Mouse (Mus musculus): ENCODE results near the gene Wbp2.
"Not testable (repeated sequence)": the region's sequence is repeated elsewhere in the genome, so short reads cannot be mapped to it uniquely, and the experiment has no call there.

Wbp2 gene

DNA sequence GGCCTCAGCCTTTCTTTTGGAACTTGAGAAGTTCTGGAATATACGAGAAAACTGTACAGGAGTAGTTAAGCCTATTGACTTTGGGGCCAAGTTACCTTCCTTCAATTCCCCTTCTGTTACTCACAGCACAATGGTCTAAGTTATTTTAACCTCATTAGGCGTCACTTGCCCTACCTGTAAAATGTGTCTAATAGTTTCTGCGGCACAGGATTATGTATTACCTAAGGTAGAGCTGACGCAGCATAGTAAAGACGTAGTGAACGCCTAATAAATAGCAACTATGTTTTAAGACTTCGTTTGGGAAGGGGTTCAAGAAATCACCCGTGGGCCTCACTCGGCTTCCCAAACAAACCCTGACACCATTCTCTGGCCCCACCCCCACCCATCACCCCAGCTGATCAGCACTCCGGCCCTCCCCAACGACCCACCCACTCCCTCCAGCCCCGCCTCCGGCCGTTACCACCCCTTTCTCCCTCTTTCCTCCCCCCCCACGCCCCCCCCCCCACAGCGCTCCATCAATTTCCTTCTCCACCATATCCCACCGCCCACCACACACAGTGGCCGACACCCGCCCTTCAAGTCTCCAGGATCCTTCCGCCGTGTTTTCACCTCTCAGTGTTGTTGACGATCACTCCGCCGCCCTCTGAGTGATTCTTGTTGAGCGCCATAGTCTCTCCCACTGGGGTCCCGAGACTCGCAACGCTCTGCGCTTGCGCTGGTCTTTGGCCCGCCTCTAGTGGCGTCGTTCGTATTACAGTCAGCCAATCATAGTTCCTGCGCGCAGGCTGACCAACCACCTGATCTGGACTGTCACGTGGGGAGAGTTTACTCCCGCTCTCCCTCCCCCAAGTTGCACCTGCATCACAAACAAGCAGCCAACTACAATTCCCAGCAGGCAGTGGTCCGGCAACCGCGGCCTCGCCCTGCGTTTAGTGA, at the start of gene Wbp2:
Gene Wbp2 (minus strand): TSS at position 738 of the 936 bp plus-strand sequence.
- peak; percentile 100 for DNase-seq (ENCODE audit: low read depth, low spot score)

DNA sequence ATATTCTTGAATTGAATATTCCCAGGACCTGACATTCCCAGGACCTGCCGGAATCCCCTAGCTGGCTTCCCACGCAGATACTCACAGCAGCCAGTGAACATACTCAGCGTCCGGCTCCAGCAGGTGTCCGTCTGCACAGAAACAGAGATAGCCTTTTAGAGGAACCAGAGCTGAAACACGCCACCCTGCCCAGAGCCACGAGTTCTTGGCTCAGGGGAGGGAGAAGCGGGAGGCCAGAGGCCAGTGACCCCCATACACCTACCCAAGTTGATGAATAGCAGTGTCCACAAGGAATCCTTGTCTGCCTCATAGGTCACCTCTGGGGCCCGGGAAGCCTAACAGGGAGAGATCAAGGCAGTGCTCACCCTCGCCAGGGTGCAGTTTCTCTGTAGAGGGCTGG, 47.4 kb upstream of the Wbp2 start:
- DNase-seq (ENCODE audit: low read depth, low spot score), result no peak

DNA sequence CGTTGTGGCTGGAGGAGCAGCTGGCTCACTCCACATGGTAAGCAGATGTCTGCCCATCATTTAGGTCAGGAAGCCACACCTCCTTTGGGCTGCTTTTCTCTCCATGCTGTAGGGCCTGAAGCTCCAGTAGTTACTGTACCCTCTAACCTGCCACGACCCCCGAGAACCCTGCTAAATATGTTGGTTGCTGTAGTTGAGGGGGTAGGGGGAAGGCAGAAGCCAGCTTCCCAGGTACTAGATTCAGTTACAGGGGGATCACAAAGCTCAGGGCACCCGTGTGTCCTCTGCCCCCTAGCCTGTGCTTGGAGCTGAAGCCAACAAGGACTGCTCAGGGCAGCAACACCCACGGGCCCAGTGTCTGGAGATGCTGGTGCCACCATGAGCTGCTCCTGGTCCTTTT, 46.7 kb upstream of the Wbp2 start:
- peak; percentile 63 for DNase-seq (ENCODE audit: low read depth, low spot score)

DNA sequence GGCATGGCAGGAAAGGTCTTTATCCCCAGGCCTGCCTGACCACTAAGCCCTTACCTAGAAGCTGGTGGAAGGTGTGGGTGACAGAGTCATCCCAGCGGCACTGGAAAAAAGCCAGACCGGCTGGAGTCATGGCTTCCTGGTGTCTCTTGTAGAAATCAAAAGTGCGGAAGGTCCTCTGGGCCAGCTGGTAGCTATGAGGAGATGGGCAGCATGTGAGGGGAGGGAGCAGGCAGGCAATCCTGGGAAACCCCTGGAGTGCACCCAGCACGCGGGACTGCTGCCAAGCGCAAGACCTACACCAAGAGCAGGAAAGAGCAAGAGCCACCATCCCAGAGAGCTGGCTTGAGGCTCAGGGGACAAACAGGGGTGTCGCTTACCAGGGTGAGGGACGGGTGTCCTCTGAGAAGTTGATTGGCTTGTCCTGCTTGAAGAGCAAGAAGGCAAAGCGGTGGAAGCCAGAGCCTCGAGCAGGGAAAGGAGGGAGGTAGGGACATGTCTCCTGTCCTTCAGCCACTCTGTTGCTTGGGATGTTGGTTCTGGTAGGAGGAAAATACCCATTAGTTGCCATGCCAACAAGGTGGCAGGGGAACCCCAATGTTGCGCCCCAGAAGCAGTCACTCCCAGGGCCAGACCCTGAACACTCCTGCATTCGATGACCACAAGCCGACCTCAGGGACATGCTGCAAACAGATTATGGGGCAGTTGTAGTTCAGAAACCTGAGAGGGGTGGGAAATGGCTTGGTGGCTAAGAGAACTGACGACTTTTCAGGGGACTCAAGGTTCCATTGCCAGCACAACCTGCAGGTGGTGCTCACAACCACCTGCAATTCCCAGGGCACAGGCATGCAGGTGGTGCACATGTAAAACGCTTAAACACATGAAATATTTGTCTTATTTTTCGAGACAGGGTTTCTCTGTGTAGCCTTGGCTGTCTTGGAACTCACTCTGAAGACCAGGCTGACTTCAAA, 45.9 kb upstream of the Wbp2 start:
- DNase-seq (ENCODE audit: low read depth, low spot score), result peak; percentile 41

DNA sequence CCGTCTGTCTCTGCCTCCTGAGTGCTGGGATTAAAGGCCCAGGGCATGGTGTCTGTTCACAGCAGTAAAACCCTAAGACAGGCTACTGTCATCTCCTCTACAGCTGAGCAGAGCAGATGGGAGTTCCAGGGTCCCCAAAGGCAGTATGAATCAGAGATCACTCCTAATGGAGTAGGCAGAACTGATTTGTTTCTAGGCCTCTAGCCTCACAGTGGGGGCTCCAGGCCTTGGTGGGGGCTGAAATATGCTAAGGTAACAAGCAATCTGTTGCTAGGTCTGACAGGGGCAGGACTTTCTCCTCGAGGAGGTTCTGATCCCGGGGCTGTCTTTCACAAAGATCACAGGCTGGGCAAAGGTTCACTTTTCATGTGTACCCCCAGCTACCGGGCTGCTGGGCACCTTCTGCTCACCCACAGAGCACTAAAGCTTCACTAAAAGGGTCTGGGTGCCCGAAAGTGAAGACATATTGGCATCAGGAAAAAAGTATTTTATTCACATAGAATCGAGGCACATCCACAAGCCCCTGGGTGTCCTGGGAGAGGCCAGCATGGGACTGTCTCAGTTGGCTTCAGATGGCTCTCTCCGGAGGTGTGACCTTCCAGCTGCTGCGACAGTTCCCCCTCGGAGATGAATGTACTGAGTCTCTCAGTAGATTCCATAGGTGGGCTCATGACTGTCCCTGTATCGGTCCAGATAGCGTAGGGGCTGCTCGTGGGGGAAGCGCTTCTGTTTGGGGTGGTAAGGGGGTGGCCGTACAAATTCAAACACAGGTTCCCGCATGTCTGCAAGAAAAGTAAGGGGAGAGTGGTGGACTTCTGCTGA, 44.8 kb upstream of the Wbp2 start:
- peak; percentile 34 for DNase-seq (ENCODE audit: low read depth, low spot score)

DNA sequence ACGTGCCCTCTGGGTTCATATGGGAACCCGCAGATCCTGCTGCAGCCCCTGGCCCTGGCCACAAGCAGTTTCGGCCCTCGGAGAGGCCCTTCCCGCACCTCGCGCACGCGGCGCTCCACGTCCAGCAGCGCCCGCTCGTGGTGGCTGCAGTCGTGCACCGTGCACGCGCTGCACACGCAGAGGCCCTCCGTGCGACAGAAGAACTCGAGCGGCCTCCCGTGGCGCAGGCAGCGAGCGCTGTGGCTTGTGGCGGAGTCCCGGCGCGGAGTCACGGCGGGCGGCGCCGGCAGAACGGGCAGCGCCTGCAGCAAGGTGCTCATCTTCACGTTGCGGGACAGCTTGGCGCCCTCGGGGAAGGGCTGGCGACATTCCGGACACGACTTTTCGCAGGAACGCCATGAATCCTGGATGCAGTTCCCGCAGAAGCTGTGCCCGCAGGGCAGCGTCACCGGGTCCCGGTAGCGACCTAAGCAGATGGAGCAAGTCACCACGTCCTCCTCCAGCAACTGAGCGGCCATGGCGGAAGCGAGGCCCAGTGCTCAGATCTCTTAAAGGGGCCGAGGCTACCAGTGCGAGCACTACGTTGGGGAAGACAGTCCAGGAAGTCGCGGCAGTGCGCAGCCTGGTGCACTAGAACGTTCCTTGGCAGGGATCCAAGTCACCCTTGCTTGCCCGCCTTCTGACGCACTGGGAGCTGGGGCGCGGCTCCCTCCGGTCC, 43.9 kb upstream of the Wbp2 start, which contains the start of gene Trim65:
Gene Trim65 (minus strand): TSS at position 641 of the 718 bp plus-strand sequence.
- DNase-seq (ENCODE audit: low read depth, low spot score), result peak; percentile 83

DNA sequence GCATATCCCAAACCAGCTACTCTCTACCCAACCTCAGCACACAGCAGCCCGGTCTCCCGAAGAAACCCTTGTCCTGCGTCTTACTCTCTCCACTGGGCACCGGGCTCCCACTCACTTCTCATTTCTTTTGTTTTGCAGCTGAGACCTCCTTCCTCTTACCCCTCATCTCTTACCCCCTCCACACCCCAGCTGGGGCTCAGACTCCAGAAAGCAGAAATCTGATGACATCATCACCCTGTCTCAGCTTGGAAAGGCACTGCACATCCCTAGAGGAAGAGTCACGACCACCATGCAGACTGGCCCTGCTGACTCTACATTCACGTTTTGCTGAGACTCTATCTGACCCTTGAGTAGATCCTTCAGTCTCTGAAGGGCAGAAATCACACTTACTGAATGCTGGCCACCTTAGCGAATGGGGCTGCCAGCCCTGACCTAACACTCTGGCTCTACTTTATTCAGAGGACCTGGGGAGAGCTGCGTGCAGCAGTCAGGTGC, 43.2 kb upstream of the Wbp2 start:
- DNase-seq (ENCODE audit: low read depth, low spot score), result peak; percentile 43

DNA sequence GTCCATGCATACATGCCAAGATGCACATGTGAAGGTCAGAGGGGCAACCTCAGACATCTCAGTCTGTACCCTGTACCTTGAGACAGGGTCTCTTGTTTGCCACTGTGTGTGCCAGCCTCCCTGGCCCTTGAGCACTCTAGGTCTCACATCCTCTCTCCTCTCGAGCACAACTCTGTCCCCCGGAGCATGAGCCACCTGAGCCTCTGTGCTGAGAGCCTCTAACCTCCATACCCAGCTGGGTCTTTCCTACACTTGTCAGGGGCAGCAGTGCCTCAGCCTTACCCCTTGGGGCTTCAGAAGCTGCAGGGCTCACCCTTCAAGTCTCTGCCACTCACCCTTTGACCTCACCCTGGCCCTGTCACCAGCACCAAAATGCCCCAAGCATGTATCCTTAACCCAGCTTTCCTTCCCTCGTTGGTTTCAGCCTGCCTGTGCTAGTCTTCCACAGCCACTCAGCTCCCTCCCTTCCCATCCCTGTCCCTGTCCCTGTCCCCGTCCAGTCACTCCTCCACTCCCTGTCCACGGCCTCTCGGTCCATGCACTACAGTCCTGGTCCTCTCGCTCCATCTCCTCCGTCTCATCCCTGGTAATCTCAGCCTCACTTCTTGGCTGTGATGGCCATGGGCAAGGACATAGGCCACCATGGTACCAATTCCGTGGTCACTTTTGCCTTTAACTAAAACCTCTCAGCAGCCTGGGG, 42.4 kb upstream of the Wbp2 start:
- DNase-seq (ENCODE audit: low read depth, low spot score), result no peak

DNA sequence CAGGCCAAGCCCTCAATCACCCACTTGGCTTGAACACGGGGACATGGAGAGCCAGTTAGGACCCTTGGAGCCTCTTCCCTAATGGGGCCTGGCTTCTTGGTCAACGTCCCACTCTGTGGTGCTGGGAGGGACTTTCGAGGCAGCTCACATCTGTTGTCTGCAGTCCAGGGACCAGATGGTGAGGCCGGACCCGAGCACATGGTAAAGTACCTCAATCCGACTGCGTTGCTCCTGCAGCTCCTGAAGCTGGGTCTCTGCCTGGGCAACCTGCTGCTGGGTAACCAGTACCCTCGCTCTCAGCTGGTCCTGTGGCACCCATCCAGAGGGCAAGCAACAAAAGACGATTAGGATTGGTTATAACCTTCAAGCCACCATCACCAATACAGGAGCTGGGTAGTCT, 41.2 kb upstream of the Wbp2 start:
- no peak for DNase-seq (ENCODE audit: low read depth, low spot score)

DNA sequence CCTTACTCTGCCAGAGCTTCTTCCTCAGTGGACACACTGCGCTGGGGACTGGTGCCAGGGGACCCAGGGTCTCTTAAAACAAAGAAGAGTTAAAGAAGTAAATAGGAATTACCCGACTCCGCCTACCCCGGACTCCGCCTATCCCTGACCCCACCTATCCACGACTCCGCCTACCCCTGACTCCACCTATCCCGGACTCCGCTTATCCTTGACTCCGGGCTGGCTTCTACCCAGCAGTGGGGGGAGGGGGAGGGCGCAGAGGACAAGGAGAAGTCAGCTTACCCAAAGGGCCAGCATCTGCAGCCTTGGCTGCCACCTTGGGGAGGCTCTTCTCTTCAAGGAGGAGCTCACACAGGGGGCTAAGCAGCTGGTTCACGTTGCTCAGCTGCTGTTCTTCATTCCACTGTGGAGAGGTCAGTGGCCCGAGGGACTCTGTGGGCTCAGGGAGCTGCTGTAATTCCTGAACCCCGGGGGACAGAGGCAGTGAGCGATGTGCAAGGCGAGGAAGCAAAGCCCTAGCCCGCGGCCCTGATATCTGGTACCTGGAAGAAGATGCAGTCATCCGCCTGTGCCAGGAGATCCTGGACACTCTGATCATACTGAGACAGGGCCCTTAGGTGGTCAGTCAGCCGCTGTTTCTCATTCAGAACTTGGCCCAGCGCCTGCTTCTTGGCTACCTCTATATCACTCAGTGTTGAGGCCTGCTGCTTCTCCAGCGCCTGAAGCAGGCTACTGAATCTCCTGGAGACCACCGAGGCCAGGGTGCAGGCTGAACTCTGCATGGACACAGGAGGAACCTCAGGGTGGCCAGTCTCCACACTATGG, 40.6 kb upstream of the Wbp2 start, which contains the start of gene Trim47:
Gene Trim47 (minus strand): TSS at position 55 of the 825 bp plus-strand sequence.
- no peak for DNase-seq (ENCODE audit: low read depth, low spot score)

DNA sequence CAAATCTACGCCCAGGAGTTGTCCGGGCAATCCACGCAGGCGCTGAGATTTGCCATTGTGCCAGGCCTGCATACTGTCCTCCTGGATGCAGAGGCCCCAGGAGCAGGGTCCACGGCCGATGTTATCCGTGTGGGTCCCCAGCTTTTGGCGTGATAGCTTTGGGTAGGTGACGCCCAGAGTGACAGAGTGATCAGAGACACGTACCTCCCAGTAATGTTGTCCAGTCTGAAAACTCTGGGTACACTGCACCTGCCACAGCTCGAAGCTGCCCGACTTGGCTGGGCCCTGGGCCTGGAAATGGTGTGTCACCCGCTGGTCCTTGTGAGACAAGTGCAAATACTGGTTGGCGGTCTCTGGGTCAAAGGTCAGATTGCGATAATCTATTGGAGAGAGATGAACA, 39.5 kb upstream of the Wbp2 start:
- no peak for DNase-seq (ENCODE audit: low read depth, low spot score)

DNA sequence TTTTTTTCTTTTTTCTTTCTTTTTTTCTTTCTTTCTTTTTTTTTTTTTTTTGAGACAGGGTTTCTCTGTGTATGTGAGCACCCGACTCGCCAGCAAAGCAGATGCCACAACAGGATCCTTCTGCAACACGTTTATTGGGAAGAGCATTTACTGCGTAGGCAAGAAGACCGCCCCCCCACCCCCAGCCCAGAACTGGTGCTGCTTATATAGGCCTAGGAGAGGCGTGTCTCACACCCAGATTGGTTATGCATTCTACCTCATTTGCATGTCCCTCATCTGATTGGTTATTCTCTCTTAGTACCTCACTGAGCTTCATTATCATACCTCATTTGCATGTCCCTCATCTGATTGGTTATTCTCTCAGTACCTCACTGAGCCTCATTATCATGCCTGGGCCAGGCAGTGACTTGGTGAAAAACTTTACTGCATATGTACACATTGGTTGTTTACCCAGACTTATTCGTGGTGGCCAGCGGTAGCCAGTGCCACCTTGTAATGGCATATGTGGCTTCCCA, 35.0 kb upstream of the Wbp2 start:
- DNase-seq (ENCODE audit: low read depth, low spot score), result not testable (repeated sequence)

DNA sequence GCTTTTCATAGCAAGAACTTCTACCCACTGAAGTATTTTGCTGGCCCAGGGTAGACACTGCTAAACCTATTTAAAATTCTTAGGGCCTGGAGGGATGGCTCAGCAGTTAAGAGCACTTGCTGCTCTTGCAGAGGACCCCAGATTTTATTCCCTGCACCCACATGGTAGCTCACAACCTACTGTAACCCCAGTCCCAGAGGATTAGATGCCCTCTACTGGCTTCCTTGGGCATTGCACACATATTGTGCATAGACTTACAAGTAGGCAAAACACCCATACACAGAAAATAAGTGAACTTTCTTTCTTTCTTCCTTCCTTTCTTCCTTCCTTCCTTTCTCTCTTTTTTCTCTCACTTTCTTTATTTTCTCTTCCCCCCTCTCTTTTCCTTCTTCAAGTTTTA, 31.0 kb upstream of the Wbp2 start:
- DNase-seq (ENCODE audit: low read depth, low spot score), result no peak

DNA sequence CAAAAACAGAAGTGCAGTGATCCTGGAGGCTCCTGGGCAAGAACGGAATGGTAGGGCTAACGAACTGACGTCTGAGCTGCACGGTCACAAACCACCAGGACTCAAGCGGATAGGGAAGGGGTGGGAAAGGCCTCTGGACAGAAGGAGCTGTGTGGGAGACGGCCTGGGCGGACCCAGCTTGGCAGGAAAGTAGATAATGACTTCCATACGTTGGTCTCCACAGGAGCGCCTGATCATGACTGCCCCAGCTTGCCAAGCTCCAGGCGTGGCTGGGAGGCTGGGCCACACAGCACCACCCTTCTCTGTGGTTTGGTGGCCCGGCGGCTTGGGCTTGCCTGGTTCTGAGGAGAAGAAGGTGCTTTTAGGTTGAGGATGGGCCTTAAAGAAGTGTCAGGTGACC, 30.4 kb upstream of the Wbp2 start:
- DNase-seq (ENCODE audit: low read depth, low spot score), result peak; percentile 78

DNA sequence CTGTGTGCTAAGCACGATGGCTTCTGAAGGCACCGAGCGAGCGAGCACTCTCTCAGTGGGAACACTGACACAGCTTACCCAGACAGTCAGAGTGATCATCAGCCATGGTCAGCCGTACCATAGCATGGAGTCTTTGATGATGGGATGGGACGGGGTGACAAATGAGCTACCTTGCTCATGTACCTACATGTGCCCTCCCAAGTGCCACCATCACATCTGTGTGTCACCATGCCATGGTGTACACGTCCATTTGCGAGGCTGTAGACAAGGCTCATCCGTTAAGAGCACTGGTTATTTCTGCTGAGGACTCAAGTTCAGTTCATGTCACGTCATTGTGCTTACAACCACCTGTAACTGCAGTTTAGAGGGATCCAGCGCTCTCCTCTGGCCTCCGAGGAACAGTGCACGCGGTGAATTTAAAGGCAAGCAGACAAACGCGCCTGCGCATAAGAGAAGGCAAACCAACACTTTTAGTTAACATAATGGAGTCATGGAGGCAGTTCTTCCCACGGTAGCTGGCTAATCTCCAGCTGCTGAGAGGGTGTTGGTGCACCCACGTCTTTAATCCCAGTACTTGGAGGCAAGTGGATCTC, 24.9 kb upstream of the Wbp2 start:
- no peak for DNase-seq (ENCODE audit: low read depth, low spot score)

DNA sequence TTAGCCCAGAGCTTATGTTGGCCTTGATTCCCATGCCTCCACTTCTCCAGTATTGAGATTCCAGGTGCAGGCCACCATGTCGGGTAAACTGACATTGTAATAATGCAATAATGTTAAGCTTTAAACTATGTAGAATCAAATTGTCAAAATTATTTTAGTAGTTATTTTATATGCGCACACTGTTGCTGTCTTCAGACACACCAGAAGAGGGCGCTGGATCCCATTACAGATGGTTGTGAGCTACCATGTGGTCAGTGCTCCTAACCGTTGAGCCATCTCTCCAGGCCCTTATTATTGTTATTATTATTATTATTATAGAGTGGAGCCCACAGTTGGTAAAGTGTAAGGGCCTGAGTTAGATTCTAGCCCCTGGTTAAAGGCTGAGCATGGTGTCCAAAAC, 24.3 kb upstream of the Wbp2 start:
- DNase-seq (ENCODE audit: low read depth, low spot score), result no peak

DNA sequence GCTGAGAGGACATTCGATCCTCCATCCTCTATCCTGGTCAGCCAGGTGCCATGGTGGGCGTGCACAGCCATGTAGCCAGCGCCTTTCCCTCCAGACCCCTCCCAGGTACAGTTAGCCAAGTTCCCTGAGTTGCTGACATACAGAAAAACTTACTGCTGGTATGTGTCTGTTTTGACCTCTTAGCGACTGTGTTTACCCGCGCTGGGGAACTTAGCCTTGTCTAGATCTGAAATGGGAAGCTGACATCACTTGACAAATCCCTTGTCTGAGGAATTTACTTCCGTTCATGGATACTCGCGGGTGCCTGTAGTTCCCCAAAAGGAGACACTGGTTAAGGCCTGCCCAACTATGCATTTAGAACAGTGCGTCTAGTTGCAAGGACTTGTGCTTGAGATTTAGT, 23.7 kb upstream of the Wbp2 start:
- peak; percentile 78 for DNase-seq (ENCODE audit: low read depth, low spot score)

DNA sequence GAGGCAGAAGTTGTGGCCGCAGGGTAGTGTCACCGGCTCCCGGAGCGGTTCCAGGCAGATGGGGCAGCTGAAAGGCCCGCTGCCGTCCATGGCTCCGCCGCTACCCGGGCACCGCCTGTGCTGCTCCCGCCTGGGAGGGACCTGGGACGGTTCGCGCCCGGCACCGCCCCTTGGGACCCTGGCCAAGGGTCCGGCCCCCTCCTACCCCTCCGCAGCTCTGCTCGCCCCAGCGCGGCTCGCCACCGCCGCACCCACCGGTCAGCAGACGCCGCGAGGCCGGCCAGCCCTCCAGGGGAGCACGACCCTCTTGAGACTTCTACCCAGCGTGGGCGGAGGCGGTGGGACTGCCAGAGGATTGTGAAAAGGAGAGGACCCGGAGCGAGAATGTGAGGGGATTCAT, 23.3 kb upstream of the Wbp2 start:
- peak; percentile 76 for DNase-seq (ENCODE audit: low read depth, low spot score)
